ENCODE assay signal across 8 mouse cellular contexts in the genomic region with DNA sequence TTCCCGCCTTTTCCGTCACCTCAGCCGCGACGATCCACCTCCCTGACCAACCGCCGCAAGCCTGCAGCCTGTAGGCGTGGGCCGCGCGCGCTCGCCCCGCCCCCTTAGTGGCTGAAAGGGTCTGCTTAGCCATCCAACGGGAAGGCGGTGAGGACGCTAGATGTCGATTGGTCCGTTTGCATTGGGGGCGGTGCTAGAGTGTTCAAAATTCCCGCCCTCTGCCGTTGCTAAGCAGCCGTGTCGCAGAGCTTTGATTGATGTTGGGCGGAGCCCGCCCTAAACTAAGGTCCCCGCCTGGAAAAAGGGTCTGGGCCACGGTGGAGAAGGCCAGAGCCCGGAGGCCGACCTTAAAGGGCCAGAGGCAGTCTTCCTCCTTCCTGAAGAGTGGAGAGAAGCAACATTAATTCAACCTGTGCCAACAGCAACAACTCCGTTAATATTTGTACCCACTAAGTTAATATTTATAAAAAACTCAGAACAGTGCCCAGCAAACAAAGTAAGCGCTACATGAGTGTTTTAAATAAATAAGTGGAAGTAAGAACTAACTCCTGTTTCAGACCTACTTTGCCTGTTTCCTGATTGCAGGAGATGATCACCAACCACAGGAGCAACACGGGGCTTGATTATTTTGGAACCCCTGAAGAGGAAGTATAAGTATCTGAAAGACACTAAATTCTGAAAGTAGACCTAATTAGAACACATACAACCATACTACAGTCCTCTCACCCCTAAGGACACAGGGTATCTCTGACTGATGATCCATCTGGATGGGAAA. TPM values are rescaled to one million over a fixed set of nuclear protein-coding genes. Genes with fewer than 3 reads are reported as not detected.
DNase-seq lines count a peak whose midpoint lies in the region; ATAC-seq and TF ChIP-seq lines count a peak whose summit lies in the region.

A gene (minus strand): TSS at position 65 of the 775 bp plus-strand sequence.

- peak within 1 kb of the TSS; percentile 96 for H3K9ac ChIP-seq in heart, embryonic 16.5 days (ENCODE audit: low read length)
- peak within 1 kb of the TSS; percentile 93 for H3K9ac ChIP-seq in liver, embryonic 16.5 days (ENCODE audit: low read depth, low read length)
- peak within 1 kb of the TSS; percentile 83 for H3K9ac ChIP-seq in neural tube, embryonic 13.5 days

- 3% methylated on average over 33 of the region's 33 CpGs for WGBS in forebrain, embryonic 10.5 days
- 3% methylated on average over 33 of the region's 33 CpGs for WGBS in heart, embryonic 16.5 days
- WGBS in liver, embryonic 16.5 days (ENCODE audit: insufficient replicate concordance) = 1% methylated on average over 33 of the region's 33 CpGs
- WGBS in neural tube, embryonic 13.5 days = 3% methylated on average over 33 of the region's 33 CpGs

- DNase-seq in CD8-positive naive resting alpha-beta T cell, adult 2 months (ENCODE audit: low read depth in 2 of 2, low spot score in 2 of 2) = peak; percentile 86 to 94
- DNase-seq in c-Kit-positive CD71-negative TER-119-negative erythroid progenitor cells, embryonic 14.5 days (ENCODE audit: low read depth) = peak; percentile 98
- DNase-seq in forebrain, embryonic 10.5 days (ENCODE audit: extremely low spot score, low spot score) = peak; percentile 100
- peak; percentile 98 for DNase-seq in kidney, postnatal 36 days

- H3K4me3 ChIP-seq in forebrain, embryonic 10.5 days = peak within 1 kb of the TSS; percentile 70
- peak within 1 kb of the TSS; percentile 72 for H3K4me3 ChIP-seq in heart, embryonic 16.5 days (ENCODE audit: low read length)
- H3K4me3 ChIP-seq in liver, embryonic 16.5 days (ENCODE audit: low read depth, low read length) = peak within 1 kb of the TSS; percentile 76
- H3K4me3 ChIP-seq in neural tube, embryonic 13.5 days = peak within 1 kb of the TSS; percentile 58
- H3K4me3 ChIP-seq in testis, adult 2 months (ENCODE audit: control insufficient read depth, low read depth, low read length) = peak within 1 kb of the TSS; percentile 86

- H3K27ac ChIP-seq in forebrain, embryonic 10.5 days = peak within 1 kb of the TSS; percentile 98
- H3K27ac ChIP-seq in heart, embryonic 16.5 days (ENCODE audit: low read length) = peak within 1 kb of the TSS; percentile 98
- peak within 1 kb of the TSS; percentile 93 for H3K27ac ChIP-seq in liver, embryonic 16.5 days (ENCODE audit: low read length)
- peak within 1 kb of the TSS; percentile 76 for H3K27ac ChIP-seq in neural tube, embryonic 13.5 days (replicated peaks)
- H3K27ac ChIP-seq in testis, adult 2 months (ENCODE audit: control insufficient read depth, insufficient read depth, low read depth, low read length) = peak within 1 kb of the TSS; percentile 73

- no peaks in the 10 kb centered on the region for H3K9me3 ChIP-seq in forebrain, embryonic 10.5 days
- no peaks in the 10 kb centered on the region for H3K9me3 ChIP-seq in heart, embryonic 16.5 days (replicated peaks; ENCODE audit: control insufficient read depth, low read length)
- H3K9me3 ChIP-seq in liver, embryonic 16.5 days (replicated peaks; ENCODE audit: control insufficient read depth, low read length) = no peaks in the 10 kb centered on the region
- H3K9me3 ChIP-seq in neural tube, embryonic 13.5 days = no peaks in the 10 kb centered on the region

- H3K27me3 ChIP-seq in forebrain, embryonic 10.5 days (ENCODE audit: poor library complexity, severe bottlenecking) = no peaks in the 10 kb centered on the region
- H3K27me3 ChIP-seq in heart, embryonic 16.5 days (ENCODE audit: control insufficient read depth, insufficient read depth, low read length) = no peaks in the 10 kb centered on the region
- no peaks in the 10 kb centered on the region for H3K27me3 ChIP-seq in liver, embryonic 16.5 days (ENCODE audit: control insufficient read depth, insufficient read depth, low read depth, low read length)
- no peaks in the 10 kb centered on the region for H3K27me3 ChIP-seq in neural tube, embryonic 13.5 days
- peaks cover 2% of the 10 kb centered on the region; the same call in 1 of the 2 replicates for H3K27me3 ChIP-seq in testis, adult 2 months (ENCODE audit: control insufficient read depth, insufficient read depth, low read length)

- no peak for TF ChIP-seq CTCF in testis, adult 2 months (IDR thresholded peaks at IDR 0.05; ENCODE audit: control insufficient read depth, insufficient read depth, insufficient replicate concordance, low read depth, low read length)

- ATAC-seq in heart, embryonic 16.5 days (replicated peaks; ENCODE audit: extremely low read depth, insufficient read depth, low FRiP score) = peak; percentile 94
- ATAC-seq in liver, embryonic 16.5 days (ENCODE audit: low read depth) = peak; percentile 89
- ATAC-seq in neural tube, embryonic 13.5 days (ENCODE audit: low read depth) = peak; percentile 98

- H3K4me2 ChIP-seq in heart, embryonic 16.5 days (ENCODE audit: low read depth, low read length) = peak within 1 kb of the TSS; percentile 99
- H3K4me2 ChIP-seq in liver, embryonic 16.5 days (ENCODE audit: low read depth, low read length) = peak within 1 kb of the TSS; percentile 99
- peak within 1 kb of the TSS; percentile 99 for H3K4me2 ChIP-seq in neural tube, embryonic 13.5 days

- no peaks in the 10 kb centered on the region for H3K36me3 ChIP-seq in forebrain, embryonic 10.5 days (replicated peaks)
- no peaks in the 10 kb centered on the region for H3K36me3 ChIP-seq in heart, embryonic 16.5 days (ENCODE audit: control insufficient read depth, insufficient read depth)
- no peaks in the 10 kb centered on the region for H3K36me3 ChIP-seq in liver, embryonic 16.5 days (ENCODE audit: control insufficient read depth, insufficient read depth)
- no peaks in the 10 kb centered on the region for H3K36me3 ChIP-seq in neural tube, embryonic 13.5 days
- H3K36me3 ChIP-seq in testis, adult 2 months (ENCODE audit: control insufficient read depth, insufficient read depth, low read length) = no peaks in the 10 kb centered on the region

- H3K4me1 ChIP-seq in forebrain, embryonic 10.5 days = peaks cover 71% of the 10 kb centered on the region
- peaks cover 39% of the 10 kb centered on the region for H3K4me1 ChIP-seq in heart, embryonic 16.5 days (ENCODE audit: control insufficient read depth, insufficient read depth, low read length)
- H3K4me1 ChIP-seq in liver, embryonic 16.5 days (ENCODE audit: control insufficient read depth, low read depth, low read length) = peaks cover 69% of the 10 kb centered on the region
- H3K4me1 ChIP-seq in neural tube, embryonic 13.5 days (replicated peaks) = peaks cover 46% of the 10 kb centered on the region
- peaks cover 24% of the 10 kb centered on the region for H3K4me1 ChIP-seq in testis, adult 2 months (ENCODE audit: control insufficient read depth, insufficient read depth, low read length)

- TF ChIP-seq POLR2A in testis, adult 2 months (IDR thresholded peaks at IDR 0.05; ENCODE audit: control insufficient read depth, low read depth, low read length) = peak; percentile 50; the same call in 1 of the 2 replicates

RNA-seq across cellular contexts. Expression of the gene that starts here (rescaled TPM):
- polyA plus RNA-seq in forebrain, embryonic 10.5 days (2016; fragmentation: Nextera tagmentation; extraction: Ambion mirVana) = 4.3 and 5.1 TPM in 2 replicates
- polyA plus RNA-seq in heart, embryonic 16.5 days (2015; fragmentation: Nextera tagmentation; extraction: Ambion mirVana) = 3.5 and 3.7 TPM in 2 replicates
- 4.2 and 4.6 TPM in 2 replicates for polyA plus RNA-seq in liver, embryonic 16.5 days (2015; fragmentation: Nextera tagmentation; extraction: Ambion mirVana)
- 2.8 and 3.1 TPM in 2 replicates for polyA plus RNA-seq in neural tube, embryonic 13.5 days (2015; fragmentation: Nextera tagmentation; extraction: Ambion mirVana)
- polyA plus RNA-seq in testis, adult 2 months (2012; rRNA removed) = 19.3 and 20.4 TPM in 2 replicates

Comparison
In these comparisons a context has a peak if more than half of its experiments do, and no peak if none do; other contexts are left out.
1. Peak in every context shown above with its lines: DNase-seq, ATAC-seq, H3K4me3 ChIP-seq and H3K27ac ChIP-seq.